Mouse (Mus musculus): ENCODE measurements around the gene Mindy3. TPM values are rescaled to one million over a fixed set of nuclear protein-coding genes. Genes with fewer than 3 reads are reported as not detected.
A peak's percentile ranks its signal among the peaks of the same experiment; 100 is the strongest.

Gene Mindy3
- polyA plus RNA-seq, 1 experiment = 46.0 TPM

GRCm38 (mm10) chr2:12316361-12316760 is 102.9 kb downstream of the Mindy3 start:
- TF ChIP-seq FLI1 (IDR thresholded peaks at IDR 0.05; ENCODE audit: low read length) (no peak), GATA1 (IDR thresholded peaks at IDR 0.05; ENCODE audit: borderline replicate concordance, low read length) (no peak)
- Histone ChIP-seq H3K27me3 (replicated peaks) (peaks cover 3% of the 10 kb centered on the region), H3K9me3 (no peaks in the 10 kb centered on the region; the same call in 1 of the 2 replicates), H3K4me3 (replicated peaks) (peak overlapping the region; percentile 42), H3K4me1 (peaks cover 16% of the 10 kb centered on the region), H3K36me3 (replicated peaks; ENCODE audit: low read length) (no peaks in the 10 kb centered on the region)

- Histone ChIP-seq H3K36me3 (replicated peaks; ENCODE audit: low read length) (no peaks in the 10 kb centered on the region), H3K4me3 (replicated peaks) (no peak overlapping the region), H3K9me3 (no peaks in the 10 kb centered on the region), H3K27me3 (replicated peaks) (peaks cover 6% of the 10 kb centered on the region), H3K4me1 (peaks cover 16% of the 10 kb centered on the region)
- TF ChIP-seq FLI1 (IDR thresholded peaks at IDR 0.05; ENCODE audit: low read length) = no peak
These were observed 105.2 kb downstream of the Mindy3 start for GRCm38 (mm10) chr2:12314028-12314427.

GRCm38 (mm10) chr2:12308466-12308865 is 110.8 kb downstream of the Mindy3 start:
- no peak for TF ChIP-seq FLI1 (IDR thresholded peaks at IDR 0.05; ENCODE audit: low read length)
- no peak for TF ChIP-seq GATA1 (IDR thresholded peaks at IDR 0.05; ENCODE audit: borderline replicate concordance, low read length)

GRCm38 (mm10) chr2:12307311-12307710 is 112.0 kb downstream of the Mindy3 start:
- no peaks in the 10 kb centered on the region for H3K4me1 ChIP-seq
- H3K27me3 ChIP-seq (replicated peaks) = peaks cover 25% of the 10 kb centered on the region
- no peaks in the 10 kb centered on the region for H3K9me3 ChIP-seq
- H3K4me3 ChIP-seq (replicated peaks) = no peak overlapping the region
- H3K36me3 ChIP-seq (replicated peaks; ENCODE audit: low read length) = no peaks in the 10 kb centered on the region
- no peak for TF ChIP-seq FLI1 (IDR thresholded peaks at IDR 0.05; ENCODE audit: low read length)
- no peak for TF ChIP-seq GATA1 (IDR thresholded peaks at IDR 0.05; ENCODE audit: borderline replicate concordance, low read length)

More at GRCm38 (mm10) chr2:12308466-12308865, 110.8 kb downstream of the Mindy3 start:
- Histone ChIP-seq H3K4me1 (no peaks in the 10 kb centered on the region), H3K4me3 (replicated peaks) (no peak overlapping the region), H3K36me3 (replicated peaks; ENCODE audit: low read length) (no peaks in the 10 kb centered on the region), H3K27me3 (replicated peaks) (peaks cover 17% of the 10 kb centered on the region), H3K9me3 (no peaks in the 10 kb centered on the region)

GRCm38 (mm10) chr2:12305064-12305650 is 114.1 kb downstream of the Mindy3 start:
- Histone ChIP-seq H3K4me1 (peaks cover 10% of the 10 kb centered on the region), H3K36me3 (replicated peaks; ENCODE audit: low read length) (no peaks in the 10 kb centered on the region), H3K9me3 (no peaks in the 10 kb centered on the region), H3K27me3 (replicated peaks) (peaks cover 44% of the 10 kb centered on the region), H3K4me3 (replicated peaks) (no peak overlapping the region)
- TF ChIP-seq FLI1 (IDR thresholded peaks at IDR 0.05; ENCODE audit: low read length) (no peak), GATA1 (IDR thresholded peaks at IDR 0.05; ENCODE audit: borderline replicate concordance, low read length) (no peak)

GRCm38 (mm10) chr2:12301431-12302170 is 117.7 kb downstream of the Mindy3 start, which contains the start of gene Itga8:
Gene Itga8, minus strand, starts transcription at chr2:12301922.
- TF ChIP-seq FLI1 (IDR thresholded peaks at IDR 0.05; ENCODE audit: low read length) = no peak
- no peak for TF ChIP-seq GATA1 (IDR thresholded peaks at IDR 0.05; ENCODE audit: borderline replicate concordance, low read length)
- H3K4me3 ChIP-seq (replicated peaks) = peak within 1 kb of the TSS; percentile 90

GRCm38 (mm10) chr2:12300449-12301228 is 118.6 kb downstream of the Mindy3 start:
- Histone ChIP-seq H3K27me3 (replicated peaks) (peaks cover 54% of the 10 kb centered on the region), H3K4me3 (replicated peaks) (no peak overlapping the region), H3K9me3 (no peaks in the 10 kb centered on the region), H3K36me3 (replicated peaks; ENCODE audit: low read length) (no peaks in the 10 kb centered on the region), H3K4me1 (peaks cover 10% of the 10 kb centered on the region)
- TF ChIP-seq FLI1 (IDR thresholded peaks at IDR 0.05; ENCODE audit: low read length) = no peak
- TF ChIP-seq GATA1 (IDR thresholded peaks at IDR 0.05; ENCODE audit: borderline replicate concordance, low read length) = no peak

More at GRCm38 (mm10) chr2:12301431-12302170, 117.7 kb downstream of the Mindy3 start, which contains the start of gene Itga8:
- Histone ChIP-seq H3K9me3 (no peaks in the 10 kb centered on the region), H3K36me3 (replicated peaks; ENCODE audit: low read length) (no peaks in the 10 kb centered on the region), H3K4me1 (peaks cover 10% of the 10 kb centered on the region), H3K27me3 (replicated peaks) (peaks cover 57% of the 10 kb centered on the region)

GRCm38 (mm10) chr2:12297287-12297686 is 122.0 kb downstream of the Mindy3 start:
- no peak for TF ChIP-seq FLI1 (IDR thresholded peaks at IDR 0.05; ENCODE audit: low read length)
- TF ChIP-seq GATA1 (IDR thresholded peaks at IDR 0.05; ENCODE audit: borderline replicate concordance, low read length) = no peak
- peaks cover 36% of the 10 kb centered on the region for H3K27me3 ChIP-seq (replicated peaks)
- no peaks in the 10 kb centered on the region for H3K9me3 ChIP-seq
- H3K4me3 ChIP-seq (replicated peaks) = no peak overlapping the region
- peaks cover 10% of the 10 kb centered on the region for H3K4me1 ChIP-seq
- no peaks in the 10 kb centered on the region for H3K36me3 ChIP-seq (replicated peaks; ENCODE audit: low read length)

Other genes starting within 250 kb of the Mindy3 start
- gene Itga8, start 117.5 kb downstream of the Mindy3 start, polyA plus RNA-seq (2012; ENCODE audit: insufficient read depth, low replicate concordance) = not detected in 2 replicates

Data from megakaryocyte, embryonic 14.5 days (primary cell).